Mouse (Mus musculus) kidney, postnatal 36 days (tissue): ENCODE results near the gene Sema4g.
"Not testable (repeated sequence)": the region's sequence is repeated elsewhere in the genome, so short reads cannot be mapped to it uniquely, and the experiment has no call there.

Experiments
- DNase-seq, 2 experiments: peaks; one replicate each; pipeline ENCODE4 v3.0.0; 2021 to 2022; ENCODE audit warnings: mixed read lengths in 2 of 2

Gene Sema4g

GRCm38 (mm10) chr19:45026958-45027670 lies 38.2 kb downstream of the Sema4g start:
- DNase-seq: no peak

DNA sequence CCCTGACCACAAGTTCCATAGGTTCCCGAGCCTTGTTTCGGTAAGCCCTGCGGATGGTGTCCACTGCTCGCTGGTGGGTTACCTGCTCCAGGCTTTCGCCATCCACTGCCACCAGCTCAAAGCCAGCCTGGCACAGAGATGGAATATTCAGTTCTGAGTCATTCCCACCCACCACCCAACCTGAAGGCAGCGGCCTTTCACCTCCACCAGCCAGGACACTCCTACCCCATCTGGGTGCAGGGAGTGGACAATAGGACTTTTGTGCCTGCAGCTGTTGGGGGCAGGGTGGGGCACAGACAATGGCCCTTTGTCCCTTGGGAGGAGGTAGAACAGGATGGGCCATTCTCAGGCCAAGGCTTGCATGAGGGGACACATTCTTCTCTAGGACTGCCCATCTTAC lies 38.9 kb downstream of the Sema4g start:
- DNase-seq: no peak

GRCm38 (mm10) chr19:45028746-45029145 lies 39.8 kb downstream of the Sema4g start:
- no peak for DNase-seq

- DNase-seq: no peak
These were observed 40.7 kb downstream of the Sema4g start for GRCm38 (mm10) chr19:45029571-45029970.

- peak; percentile 62 to 87 for DNase-seq
These were observed 41.2 kb downstream of the Sema4g start for GRCm38 (mm10) chr19:45030111-45030510.

DNA sequence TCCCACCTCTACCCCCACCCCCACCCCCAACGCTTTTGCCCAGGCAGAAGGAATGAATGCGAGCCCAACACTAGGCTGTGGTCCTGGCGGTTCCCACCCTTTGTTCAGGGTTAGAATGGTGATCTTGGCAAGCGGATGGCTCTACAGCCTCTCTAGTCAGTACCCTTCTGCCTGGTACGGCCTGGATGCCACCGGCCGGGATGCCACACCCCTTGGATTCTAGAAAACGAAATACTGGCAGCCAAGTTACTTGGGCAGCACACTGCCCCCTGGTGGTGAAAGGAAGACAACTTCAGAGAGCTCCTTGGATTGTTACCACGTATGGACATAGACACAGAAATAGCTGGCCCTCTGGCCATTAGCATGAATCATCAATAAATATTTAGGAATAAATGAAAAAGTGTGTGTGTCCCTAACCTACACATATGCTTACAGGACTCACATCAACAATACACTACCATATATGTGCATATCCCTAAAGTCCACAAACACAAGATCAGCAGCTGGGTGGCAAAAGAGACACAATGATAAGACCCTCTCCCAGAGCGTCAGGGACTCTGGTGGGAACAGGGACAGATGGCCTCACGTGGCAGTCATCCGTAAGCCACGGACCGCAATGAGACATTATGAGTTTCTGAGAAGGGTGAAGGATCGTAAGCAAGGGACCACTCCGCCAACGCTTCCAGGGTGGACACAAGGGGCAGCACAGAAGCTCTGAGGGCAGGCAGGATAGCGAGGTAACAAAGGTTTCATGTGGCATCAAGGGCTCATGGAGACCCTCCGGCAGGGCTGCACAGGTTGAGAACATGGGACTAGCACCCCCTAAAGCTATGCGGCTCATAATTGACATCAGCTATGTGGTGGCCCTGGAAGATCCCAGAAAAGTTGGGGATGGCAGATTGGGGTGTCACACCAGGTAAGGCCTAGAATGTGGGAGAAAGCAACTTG lies 42.1 kb downstream of the Sema4g start:
- DNase-seq: peak; percentile 89 to 91

- peak; percentile 81 to 87 for DNase-seq
These were observed 42.9 kb downstream of the Sema4g start for GRCm38 (mm10) chr19:45031780-45032179.

DNA sequence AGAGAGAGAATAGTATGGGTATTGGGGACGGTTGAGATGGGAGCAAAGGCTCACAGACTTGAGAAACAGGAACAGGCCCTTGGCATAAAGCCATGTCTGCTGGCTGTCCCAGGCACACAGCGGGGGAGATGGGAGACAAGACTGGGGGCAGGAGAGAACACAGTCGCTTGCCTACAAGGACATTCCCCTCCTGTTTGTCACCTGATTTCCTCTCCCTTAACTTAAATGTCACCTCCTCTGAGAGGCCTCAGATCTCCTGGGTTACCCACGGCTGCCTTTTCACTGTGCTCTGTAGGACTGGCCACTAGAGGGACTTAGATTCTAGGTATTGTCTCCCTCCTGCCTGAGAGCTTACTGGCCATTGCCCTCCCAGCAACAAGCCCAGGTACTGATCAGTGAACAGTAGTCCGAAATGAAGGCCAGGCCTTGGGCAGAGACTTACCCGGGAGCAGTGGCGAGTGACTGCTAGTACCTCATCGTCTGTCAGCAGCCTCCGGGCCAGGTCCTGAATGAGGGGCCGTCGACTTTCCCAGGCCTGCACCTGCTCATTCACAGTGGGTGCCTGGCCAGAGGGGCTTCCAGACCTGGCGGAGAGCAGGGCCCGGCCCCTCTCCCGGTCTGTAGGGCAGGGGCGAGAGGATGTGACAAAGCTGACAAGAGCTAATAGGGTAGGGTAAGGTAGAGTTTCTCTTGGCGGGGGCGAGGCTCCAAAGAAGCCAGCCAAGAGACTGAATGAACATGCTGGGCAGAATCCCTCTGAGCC lies 43.9 kb downstream of the Sema4g start:
- DNase-seq: peak in 1 of 2 experiments; percentile 49

DNA sequence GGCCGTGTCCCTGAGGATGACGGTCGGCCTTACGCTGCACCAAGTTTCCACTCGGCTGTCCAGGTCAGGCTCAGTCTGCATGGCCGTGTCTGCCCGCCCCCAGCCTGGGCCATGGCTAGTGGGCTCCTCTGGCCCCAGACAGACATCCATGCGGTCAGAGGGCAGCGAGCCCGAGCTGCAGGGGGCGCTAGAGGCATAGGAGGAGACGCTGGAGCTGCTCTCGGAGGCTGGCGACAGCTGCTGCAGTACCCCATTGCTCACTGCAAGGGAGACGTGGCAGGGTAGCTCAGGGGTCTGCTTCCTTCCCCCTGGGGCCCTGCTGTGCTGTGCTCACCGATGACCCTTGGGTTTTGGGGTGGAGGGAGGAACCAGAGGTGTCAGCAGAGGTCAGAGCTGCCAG lies 48.0 kb downstream of the Sema4g start:
- peak in 1 of 2 experiments; percentile 81 for DNase-seq

- DNase-seq: not testable (repeated sequence)
These were observed 49.3 kb downstream of the Sema4g start for GRCm38 (mm10) chr19:45038198-45038597.

- no peak for DNase-seq
These were observed 51.3 kb downstream of the Sema4g start for GRCm38 (mm10) chr19:45040214-45040613.

- DNase-seq: no peak
These were observed 55.6 kb downstream of the Sema4g start for GRCm38 (mm10) chr19:45044389-45044927.

DNA sequence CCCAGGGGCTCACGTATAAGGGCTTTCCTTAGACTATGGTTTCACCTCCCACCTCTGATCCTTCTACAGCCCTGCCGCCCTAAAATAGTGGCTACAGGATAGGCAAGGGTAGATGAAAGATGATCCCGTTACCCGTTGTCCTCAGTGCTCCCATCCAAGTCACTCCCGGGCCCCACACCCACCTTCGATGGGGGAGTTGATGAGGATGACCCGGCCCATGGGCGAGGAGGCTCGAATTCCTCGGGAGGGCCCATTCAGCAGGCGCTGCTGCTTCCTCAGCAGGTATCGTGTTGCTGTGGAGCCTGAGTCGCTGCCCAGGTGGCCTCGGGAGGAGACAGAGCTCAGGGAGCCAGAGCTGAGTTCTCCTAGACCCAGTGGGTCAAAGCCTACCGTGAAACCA lies 56.3 kb downstream of the Sema4g start:
- DNase-seq: no peak

- DNase-seq: no peak
These were observed 56.8 kb downstream of the Sema4g start, which contains the start of gene Pdzd7 for GRCm38 (mm10) chr19:45045651-45046050. Gene Pdzd7 (minus strand): TSS chr19:45045717.

DNA sequence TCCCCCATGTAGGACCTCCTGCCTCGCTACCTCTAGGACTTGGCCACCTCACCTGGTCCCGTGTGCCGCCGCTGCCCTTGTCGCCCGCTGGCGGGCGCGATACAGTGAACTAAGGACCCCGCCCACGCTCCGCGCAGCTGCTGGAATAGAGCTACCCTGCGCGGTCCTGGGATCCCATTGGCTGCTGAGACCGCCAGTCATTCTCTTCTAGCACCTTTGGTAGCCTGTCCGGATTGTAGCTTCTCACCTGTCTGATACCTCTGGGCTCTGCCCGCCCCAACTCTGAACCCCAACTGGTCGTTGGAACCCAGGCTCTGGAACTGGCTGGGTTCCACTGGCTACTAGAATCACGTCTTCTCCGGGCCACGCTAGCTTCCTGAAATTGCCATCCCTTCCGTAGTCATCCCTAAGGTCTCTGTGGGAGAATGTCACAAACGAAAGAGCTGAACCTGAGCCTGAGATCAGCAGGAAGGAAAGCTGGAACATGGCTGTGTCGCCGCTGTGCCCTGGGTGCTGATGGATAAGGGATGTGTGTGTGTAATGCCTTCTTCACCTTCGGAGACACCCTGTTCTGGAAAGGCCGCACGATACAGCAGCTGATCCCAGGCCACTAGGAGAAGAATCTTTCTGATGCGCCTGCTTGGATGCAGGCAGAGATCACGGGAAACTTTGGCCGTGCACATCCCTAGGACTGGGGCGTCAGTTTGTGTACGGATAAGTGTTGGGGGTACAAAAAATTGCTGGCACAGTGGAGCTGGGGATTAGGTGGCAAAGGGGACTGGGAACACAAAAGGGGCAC lies 57.8 kb downstream of the Sema4g start:
- DNase-seq: peak; percentile 93 to 94

GRCm38 (mm10) chr19:45047417-45047934 lies 58.6 kb downstream of the Sema4g start, which contains the start of gene Sfxn3:
Gene Sfxn3 (plus strand): TSS chr19:45047503.
- peak; percentile 95 to 96 for DNase-seq

DNA sequence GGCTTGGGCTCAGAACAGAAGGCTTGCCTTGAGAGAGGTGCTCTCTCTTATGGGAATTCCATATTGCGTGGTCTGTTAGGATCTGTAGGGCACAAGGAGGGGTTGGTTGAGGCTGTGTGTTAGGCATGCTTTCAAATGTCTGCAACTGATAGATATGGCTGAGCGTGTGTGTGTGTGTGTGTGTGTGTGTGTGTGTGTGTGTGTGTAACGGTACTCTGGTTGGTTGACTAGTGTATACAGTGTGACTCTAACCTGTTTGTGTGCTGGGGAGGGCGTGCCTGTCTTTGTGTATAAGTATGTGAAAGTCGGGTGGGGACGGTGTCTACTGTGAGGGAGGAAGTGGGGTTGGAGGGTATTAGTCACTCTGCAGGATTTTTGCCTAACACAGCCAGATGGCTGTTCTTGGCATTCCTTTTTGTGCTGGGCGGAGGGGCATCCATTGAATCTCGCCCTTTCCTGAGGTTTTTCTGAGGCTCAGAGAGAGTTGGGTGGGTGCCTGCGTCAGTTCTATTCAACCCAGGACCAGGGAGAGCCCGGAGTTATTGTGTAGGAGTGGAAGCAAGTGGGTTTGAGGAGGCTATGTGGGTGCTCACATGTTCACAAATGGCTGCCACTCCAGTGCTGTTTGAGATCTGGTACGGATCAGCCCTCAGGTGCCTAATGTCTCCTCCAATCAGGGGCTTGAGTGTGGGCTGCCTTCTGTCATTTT lies 59.2 kb downstream of the Sema4g start:
- peak; percentile 51 to 57 for DNase-seq

DNA sequence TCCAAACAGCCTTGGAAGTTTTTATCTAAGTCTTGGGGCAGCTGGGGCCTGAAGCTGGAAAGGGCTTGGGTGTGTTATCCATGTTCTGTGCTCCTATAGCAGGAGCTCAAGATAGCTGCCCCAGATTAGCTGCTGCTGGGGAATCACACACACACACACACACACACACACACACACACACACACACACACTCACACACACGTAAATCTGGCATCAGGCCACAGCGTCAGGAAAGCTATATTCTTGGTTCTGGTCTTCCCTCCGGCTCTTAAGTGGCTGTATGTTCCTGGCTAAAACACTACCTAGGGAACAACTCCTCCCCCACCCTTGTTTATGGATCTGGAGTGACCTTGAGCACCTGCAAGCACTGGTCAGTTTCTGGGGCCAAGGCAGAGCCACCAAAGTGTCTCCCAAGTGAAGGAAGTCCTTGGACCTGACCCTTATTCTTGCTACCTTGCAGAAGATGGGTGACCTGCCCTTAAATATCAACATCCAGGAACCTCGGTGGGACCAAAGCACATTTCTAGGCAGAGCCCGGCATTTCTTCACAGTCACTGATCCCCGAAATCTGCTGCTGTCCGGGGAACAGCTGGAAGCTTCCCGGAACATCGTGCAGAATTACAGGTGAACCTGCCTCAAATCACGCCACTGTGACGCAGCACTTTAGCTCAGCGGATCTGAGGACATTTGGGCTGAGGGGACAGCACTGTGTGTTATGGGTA lies 59.9 kb downstream of the Sema4g start:
- peak in 1 of 2 experiments; percentile 43 for DNase-seq

- DNase-seq: no peak
These were observed 60.6 kb downstream of the Sema4g start for GRCm38 (mm10) chr19:45049523-45049922.
